Mouse (Mus musculus): ENCODE results near the gene Tmem265. TPM values are rescaled to one million over a fixed set of nuclear protein-coding genes. Genes with fewer than 3 reads are reported as not detected.
A peak's percentile ranks its signal among the peaks of the same experiment; 100 is the strongest.

Tmem265 gene
- polyA plus RNA-seq, 1 experiment from 2014 or later = 6.6 TPM

GRCm38 (mm10) chr7:127564381-127565150, 3.4 kb downstream of the Tmem265 start:
- peaks cover 71% of the 10 kb centered on the region for H3K36me3 ChIP-seq
- H3K4me3 ChIP-seq = no peak overlapping the region
- no peak for ATAC-seq (ENCODE audit: low FRiP score)
- no peak overlapping the region for H3K4me2 ChIP-seq
- 77% methylated on average over 6 of the region's 6 CpGs for WGBS
- no peaks in the 10 kb centered on the region for H3K27me3 ChIP-seq
- no peak overlapping the region for H3K27ac ChIP-seq
- H3K9me3 ChIP-seq = no peaks in the 10 kb centered on the region
- H3K4me1 ChIP-seq (replicated peaks) = no peaks in the 10 kb centered on the region
- no peak overlapping the region for H3K9ac ChIP-seq

- ATAC-seq (ENCODE audit: low FRiP score) = peak; percentile 99
- Histone ChIP-seq H3K4me3 (peak within 1 kb of the TSS; percentile 86), H3K36me3 (peaks cover 24% of the 10 kb centered on the region), H3K27me3 (no peaks in the 10 kb centered on the region), H3K27ac (peak within 1 kb of the TSS; percentile 87), H3K9ac (peak within 1 kb of the TSS; percentile 93), H3K4me1 (replicated peaks) (peaks cover 33% of the 10 kb centered on the region), H3K9me3 (no peaks in the 10 kb centered on the region), H3K4me2 (peak within 1 kb of the TSS; percentile 96)
- WGBS = 1% methylated on average over 17 of the region's 17 CpGs
Measured at GRCm38 (mm10) chr7:127572895-127573471, 11.8 kb downstream of the Tmem265 start, which contains the start of gene Phkg2. Phkg2 (plus strand) TSS chr7:127573340.

DNA sequence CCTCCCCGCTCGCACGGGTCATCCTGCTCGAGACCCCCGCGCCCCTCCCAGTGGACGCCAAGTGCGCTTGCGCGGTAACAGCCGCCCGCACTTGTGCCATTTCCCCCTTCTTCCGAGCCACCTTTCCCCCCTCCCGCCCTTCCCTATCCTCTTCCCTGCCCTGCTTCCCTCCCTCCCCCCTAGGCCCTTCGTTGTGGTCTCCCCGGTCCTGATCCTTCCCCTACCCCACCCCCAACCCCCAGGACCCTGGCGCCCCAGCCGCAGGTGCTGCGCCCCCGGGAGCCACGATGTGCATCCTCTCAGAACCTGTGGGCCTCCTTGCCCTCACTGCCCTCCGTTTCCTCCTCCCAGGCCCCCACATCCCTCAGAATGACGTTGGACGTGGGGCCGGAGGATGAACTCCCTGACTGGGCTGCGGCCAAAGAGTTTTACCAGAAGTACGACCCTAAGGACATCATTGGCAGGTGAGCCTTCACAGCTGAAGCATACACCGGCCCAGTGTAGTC, 12.4 kb downstream of the Tmem265 start:
- Histone ChIP-seq H3K4me1 (replicated peaks) (peaks cover 33% of the 10 kb centered on the region), H3K4me3 (peak overlapping the region; percentile 86), H3K9ac (peak overlapping the region; percentile 93), H3K27ac (peak overlapping the region; percentile 80), H3K4me2 (peak overlapping the region; percentile 96), H3K36me3 (peaks cover 28% of the 10 kb centered on the region), H3K27me3 (no peaks in the 10 kb centered on the region), H3K9me3 (no peaks in the 10 kb centered on the region)
- ATAC-seq (ENCODE audit: low FRiP score) = peak; percentile 16; the same call in 1 of the 2 replicates
- WGBS = 2% methylated on average over 18 of the region's 28 CpGs

- Histone ChIP-seq H3K27me3 (no peaks in the 10 kb centered on the region), H3K27ac (peak overlapping the region; percentile 80; the same call in 1 of the 2 replicates), H3K36me3 (peaks cover 27% of the 10 kb centered on the region), H3K4me1 (replicated peaks) (peaks cover 33% of the 10 kb centered on the region), H3K9ac (peak overlapping the region; percentile 93), H3K9me3 (no peaks in the 10 kb centered on the region), H3K4me3 (peak overlapping the region; percentile 86), H3K4me2 (peak overlapping the region; percentile 96)
- no peak for ATAC-seq (ENCODE audit: low FRiP score)
- 27% methylated on average over 7 of the region's 7 CpGs for WGBS
Measured at GRCm38 (mm10) chr7:127574115-127574514, 12.9 kb downstream of the Tmem265 start.

- no peak overlapping the region for H3K9ac ChIP-seq
- no peak for ATAC-seq (ENCODE audit: low FRiP score)
- H3K4me1 ChIP-seq (replicated peaks) = peaks cover 14% of the 10 kb centered on the region
- H3K27ac ChIP-seq = no peak overlapping the region
- WGBS = 95% methylated on average over 6 of the region's 6 CpGs
- no peak overlapping the region for H3K4me2 ChIP-seq
- no peaks in the 10 kb centered on the region for H3K9me3 ChIP-seq
- H3K36me3 ChIP-seq = peaks cover 71% of the 10 kb centered on the region
- H3K4me3 ChIP-seq = no peak overlapping the region
- H3K27me3 ChIP-seq = no peaks in the 10 kb centered on the region
Measured at GRCm38 (mm10) chr7:127583260-127583659, 22.1 kb downstream of the Tmem265 start.

GRCm38 (mm10) chr7:127585031-127585430, 23.8 kb downstream of the Tmem265 start:
- no peaks in the 10 kb centered on the region for H3K9me3 ChIP-seq
- H3K27me3 ChIP-seq = no peaks in the 10 kb centered on the region
- H3K4me2 ChIP-seq = no peak overlapping the region
- H3K36me3 ChIP-seq = peaks cover 62% of the 10 kb centered on the region
- H3K4me3 ChIP-seq = no peak overlapping the region
- no peak for ATAC-seq (ENCODE audit: low FRiP score)
- H3K4me1 ChIP-seq (replicated peaks) = peaks cover 24% of the 10 kb centered on the region
- H3K9ac ChIP-seq = no peak overlapping the region
- no peak overlapping the region for H3K27ac ChIP-seq
- WGBS = 91% methylated on average over 7 of the region's 7 CpGs

GRCm38 (mm10) chr7:127586149-127586548, 25.0 kb downstream of the Tmem265 start:
- no peak overlapping the region for H3K4me2 ChIP-seq
- no peak overlapping the region for H3K9ac ChIP-seq
- 90% methylated on average over 6 of the region's 6 CpGs for WGBS
- no peak overlapping the region for H3K4me3 ChIP-seq
- no peak overlapping the region for H3K27ac ChIP-seq
- peaks cover 24% of the 10 kb centered on the region for H3K4me1 ChIP-seq (replicated peaks)
- no peaks in the 10 kb centered on the region for H3K9me3 ChIP-seq
- peaks cover 63% of the 10 kb centered on the region for H3K36me3 ChIP-seq
- ATAC-seq (ENCODE audit: low FRiP score) = no peak
- no peaks in the 10 kb centered on the region for H3K27me3 ChIP-seq

DNA sequence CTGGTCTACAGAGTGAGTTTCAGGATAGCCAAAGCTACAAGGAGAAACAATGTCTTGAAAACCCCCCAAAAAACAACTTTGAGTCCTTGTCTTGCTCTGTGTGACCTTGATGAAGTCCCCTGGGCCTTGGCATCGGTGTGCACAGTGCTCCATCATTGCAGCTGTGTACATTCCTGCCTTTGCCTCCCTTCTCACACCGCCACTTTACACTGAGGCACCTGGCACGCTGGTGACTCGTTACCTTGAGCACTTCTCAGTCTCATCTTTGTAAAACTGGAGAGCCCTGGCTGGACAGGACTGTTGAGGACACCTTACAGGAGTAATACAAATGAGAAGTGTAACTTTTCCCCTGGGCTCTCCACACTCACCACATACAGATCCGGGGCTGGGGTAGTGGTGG, 26.0 kb downstream of the Tmem265 start:
- H3K4me2 ChIP-seq = peak overlapping the region; percentile 91
- peak overlapping the region; percentile 88; the same call in 1 of the 2 replicates for H3K4me3 ChIP-seq
- 78% methylated on average over 5 of the region's 5 CpGs for WGBS
- peaks cover 63% of the 10 kb centered on the region for H3K36me3 ChIP-seq
- no peak for ATAC-seq (ENCODE audit: low FRiP score)
- no peaks in the 10 kb centered on the region for H3K27me3 ChIP-seq
- no peaks in the 10 kb centered on the region for H3K9me3 ChIP-seq
- H3K27ac ChIP-seq = no peak overlapping the region
- peak overlapping the region; percentile 69 for H3K9ac ChIP-seq
- H3K4me1 ChIP-seq (replicated peaks) = peaks cover 24% of the 10 kb centered on the region

DNA sequence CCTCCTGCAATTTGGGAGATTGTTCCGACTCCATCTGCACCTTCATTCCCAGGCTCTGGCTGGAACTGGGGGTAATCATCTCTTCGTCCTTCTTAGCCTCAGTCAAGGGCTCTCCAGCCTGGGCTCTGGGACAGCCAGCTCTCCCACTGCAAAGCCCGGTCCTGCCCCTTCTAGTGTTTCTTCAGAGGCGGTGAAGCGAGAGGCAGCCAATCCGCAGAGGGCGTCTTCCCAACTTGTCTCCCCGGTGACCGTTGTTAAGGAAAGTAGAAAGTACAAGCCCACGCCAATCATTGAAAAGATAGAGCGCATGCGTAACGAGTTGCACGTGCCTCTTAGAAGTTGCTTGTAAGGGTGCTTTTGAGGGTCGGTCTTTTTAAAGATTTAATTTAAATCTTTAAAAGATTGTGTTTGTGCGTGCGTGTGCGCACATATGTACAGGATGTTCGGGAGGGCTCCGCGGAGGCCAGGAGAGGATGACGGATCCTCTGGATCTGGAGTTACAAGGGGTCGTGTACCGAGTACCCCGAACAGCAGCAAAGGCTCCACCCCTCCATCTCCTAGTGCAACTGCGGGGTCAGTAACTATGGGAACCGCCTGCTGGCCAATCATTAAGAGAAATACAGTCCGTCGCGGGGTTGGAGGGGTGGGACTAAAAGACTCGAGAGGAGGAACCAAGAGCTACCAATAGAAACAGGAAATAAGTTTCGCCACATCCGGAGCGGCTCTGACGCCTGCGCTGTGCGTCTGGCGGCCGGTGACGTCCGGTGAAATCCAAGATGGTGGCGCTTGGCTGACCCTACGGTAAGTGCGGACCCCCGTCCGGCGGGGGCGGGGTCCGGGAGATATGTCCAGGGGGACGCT, 27.1 kb downstream of the Tmem265 start, which contains the start of the genes Ccdc189 and Rnf40:
Ccdc189 (minus strand) TSS at position 585 of the 861 bp plus-strand sequence.
Rnf40 (plus strand) TSS at position 757 of the 861 bp plus-strand sequence.
- H3K9ac ChIP-seq = peak within 1 kb of the TSS; percentile 88
- peak within 1 kb of the TSS; percentile 77 for H3K27ac ChIP-seq
- H3K4me1 ChIP-seq (replicated peaks) = peaks cover 24% of the 10 kb centered on the region
- H3K27me3 ChIP-seq = no peaks in the 10 kb centered on the region
- under 1% methylated on average over 50 of the region's 50 CpGs for WGBS
- peak within 1 kb of the TSS; percentile 91 for H3K4me2 ChIP-seq
- H3K9me3 ChIP-seq = no peaks in the 10 kb centered on the region
- H3K36me3 ChIP-seq = peaks cover 63% of the 10 kb centered on the region
- ATAC-seq (ENCODE audit: low FRiP score) = peak; percentile 97
- peak within 1 kb of the TSS; percentile 88 for H3K4me3 ChIP-seq

DNA sequence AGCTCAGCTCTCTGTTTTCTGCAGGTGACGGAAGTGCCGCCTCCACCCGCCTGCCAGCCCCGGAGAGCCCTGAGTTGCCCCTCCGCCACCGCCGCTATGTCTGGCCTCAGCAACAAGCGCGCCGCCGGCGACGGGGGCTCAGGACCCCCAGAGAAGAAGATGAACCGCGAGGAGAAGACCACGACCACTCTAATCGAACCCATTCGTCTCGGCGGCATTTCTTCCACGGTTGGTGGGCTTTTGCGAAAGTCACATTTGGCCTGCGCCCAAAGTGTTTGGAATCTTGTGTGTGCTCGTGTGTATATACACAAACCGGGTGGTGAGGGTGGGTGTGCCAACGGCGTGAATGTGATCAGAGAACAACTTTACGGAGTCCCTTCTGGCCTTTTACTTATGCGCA, 27.7 kb downstream of the Tmem265 start:
- Histone ChIP-seq H3K36me3 (peaks cover 63% of the 10 kb centered on the region), H3K4me3 (peak overlapping the region; percentile 88), H3K27me3 (no peaks in the 10 kb centered on the region), H3K4me2 (peak overlapping the region; percentile 91), H3K9me3 (no peaks in the 10 kb centered on the region), H3K4me1 (replicated peaks) (peaks cover 24% of the 10 kb centered on the region), H3K27ac (peak overlapping the region; percentile 77), H3K9ac (peak overlapping the region; percentile 88)
- ATAC-seq (ENCODE audit: low FRiP score) = no peak
- WGBS = 6% methylated on average over 29 of the region's 29 CpGs

- WGBS = 94% methylated on average over 9 of the region's 9 CpGs
- H3K4me2 ChIP-seq = peak overlapping the region; percentile 91
- H3K9ac ChIP-seq = peak overlapping the region; percentile 88
- ATAC-seq (ENCODE audit: low FRiP score) = no peak
- peaks cover 63% of the 10 kb centered on the region for H3K36me3 ChIP-seq
- no peak overlapping the region for H3K27ac ChIP-seq
- no peaks in the 10 kb centered on the region for H3K27me3 ChIP-seq
- peaks cover 24% of the 10 kb centered on the region for H3K4me1 ChIP-seq (replicated peaks)
- H3K9me3 ChIP-seq = no peaks in the 10 kb centered on the region
- peak overlapping the region; percentile 88 for H3K4me3 ChIP-seq
Measured at GRCm38 (mm10) chr7:127589637-127590036, 28.4 kb downstream of the Tmem265 start.

GRCm38 (mm10) chr7:127591108-127591507, 29.9 kb downstream of the Tmem265 start:
- Histone ChIP-seq H3K9ac (no peak overlapping the region), H3K27ac (no peak overlapping the region), H3K4me2 (no peak overlapping the region), H3K27me3 (no peaks in the 10 kb centered on the region), H3K9me3 (no peaks in the 10 kb centered on the region), H3K36me3 (peaks cover 66% of the 10 kb centered on the region), H3K4me3 (no peak overlapping the region), H3K4me1 (replicated peaks) (peaks cover 24% of the 10 kb centered on the region)
- no peak for ATAC-seq (ENCODE audit: low FRiP score)
- 91% methylated on average over 10 of the region's 10 CpGs for WGBS
